9 mouse cellular contexts compared by ENCODE assay signal in the genomic region with DNA sequence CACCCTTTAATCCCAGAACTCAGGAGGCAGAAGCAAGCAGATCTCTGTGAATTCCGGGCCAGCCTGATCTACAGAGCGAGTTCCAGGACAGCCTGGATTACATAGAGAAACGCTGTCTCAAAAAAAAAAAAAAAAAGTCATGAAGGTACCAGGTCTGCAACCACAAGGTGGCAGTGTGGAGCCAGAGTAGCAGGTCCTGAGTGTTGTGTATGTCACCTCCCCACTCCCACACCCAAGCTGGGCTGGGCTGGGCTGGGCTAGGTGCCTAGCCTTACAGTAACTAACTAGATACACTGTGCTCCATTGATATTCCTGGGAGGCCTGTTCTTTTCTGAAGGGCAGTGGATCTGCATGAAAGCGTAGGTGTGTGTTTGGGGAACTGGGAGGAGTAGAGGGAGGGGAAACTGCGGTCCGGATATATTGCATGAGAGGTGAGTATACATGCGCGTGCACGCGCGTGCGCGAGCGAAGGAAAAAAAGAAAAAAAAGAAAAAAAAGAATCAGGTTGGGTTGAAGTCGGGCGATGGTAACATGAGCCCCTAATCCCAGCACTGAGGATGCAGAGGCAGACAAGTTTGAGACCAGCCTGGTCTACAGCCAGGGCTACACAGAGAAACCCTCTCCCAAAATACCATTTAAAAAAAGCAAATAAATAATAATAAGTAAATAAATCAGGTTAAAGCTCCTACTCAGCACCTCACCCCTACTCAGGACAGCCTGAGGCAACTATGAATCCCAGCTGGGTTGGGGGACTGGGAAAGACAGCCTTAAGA. TPM values are rescaled to one million over a fixed set of nuclear protein-coding genes. Genes with fewer than 3 reads are reported as not detected.
A peak's percentile ranks its signal among the peaks of the same experiment; 100 is the strongest.
DNase-seq lines count a peak whose midpoint lies in the region; ATAC-seq and TF ChIP-seq lines count a peak whose summit lies in the region.
"Had no signal": no experiment of that assay in that cellular context is flagged by ENCODE, and none has a peak within 500 bp of the region (broad histone marks: within the 10 kb centered on the region; RNA-seq: fewer than 3 reads in every experiment).

No protein-coding gene starts in this region.

- H3K4me1 ChIP-seq in limb, embryonic 15.5 days = no peaks in the 10 kb centered on the region
- no peaks in the 10 kb centered on the region for H3K4me1 ChIP-seq in neural tube, embryonic 11.5 days (ENCODE audit: control insufficient read depth, insufficient read depth, low read length)
- peaks cover 9% of the 10 kb centered on the region for H3K4me1 ChIP-seq in testis, adult 2 months (ENCODE audit: control insufficient read depth, insufficient read depth, low read length)
- H3K4me1 ChIP-seq: limb, embryonic 13.5 days had no signal

- no peak overlapping the region for H3K9ac ChIP-seq in limb, embryonic 15.5 days
- H3K9ac ChIP-seq in neural tube, embryonic 11.5 days (ENCODE audit: low read length) = no peak overlapping the region
- H3K9ac ChIP-seq: limb, embryonic 13.5 days had no signal

- H3K36me3 ChIP-seq in limb, embryonic 15.5 days = no peaks in the 10 kb centered on the region
- H3K36me3 ChIP-seq in neural tube, embryonic 11.5 days (ENCODE audit: control insufficient read depth, insufficient read depth, low read length) = no peaks in the 10 kb centered on the region
- no peaks in the 10 kb centered on the region for H3K36me3 ChIP-seq in testis, adult 2 months (ENCODE audit: control insufficient read depth, insufficient read depth, low read length)
- H3K36me3 ChIP-seq: limb, embryonic 13.5 days had no signal

- ATAC-seq in limb, embryonic 15.5 days (ENCODE audit: insufficient number of reproducible peaks, low FRiP score, low TSS enrichment, low read depth) = 0 out of 2 replicates have a peak, but pooled peaks have one; percentile 61
- peak; percentile 74 for ATAC-seq in neural tube, embryonic 11.5 days (ENCODE audit: insufficient read depth, low FRiP score, low TSS enrichment)

- no peak overlapping the region for H3K27ac ChIP-seq in limb, embryonic 15.5 days
- no peak overlapping the region for H3K27ac ChIP-seq in neural tube, embryonic 11.5 days (ENCODE audit: low read depth, low read length)
- no peak overlapping the region for H3K27ac ChIP-seq in testis, adult 2 months (ENCODE audit: control insufficient read depth, insufficient read depth, low read depth, low read length)
- H3K27ac ChIP-seq: limb, embryonic 13.5 days had no signal

- 73% methylated on average over 16 of the region's 16 CpGs for WGBS in limb, embryonic 15.5 days
- 82% methylated on average over 16 of the region's 16 CpGs for WGBS in neural tube, embryonic 11.5 days

- no peak overlapping the region for H3K4me3 ChIP-seq in limb, embryonic 15.5 days
- no peak overlapping the region for H3K4me3 ChIP-seq in neural tube, embryonic 11.5 days (ENCODE audit: low read depth, low read length)
- no peak overlapping the region; the same call in 1 of the 2 replicates for H3K4me3 ChIP-seq in testis, adult 2 months (ENCODE audit: control insufficient read depth, low read depth, low read length)
- H3K4me3 ChIP-seq: limb, embryonic 13.5 days had no signal

- no peaks in the 10 kb centered on the region for H3K9me3 ChIP-seq in limb, embryonic 15.5 days
- H3K9me3 ChIP-seq in neural tube, embryonic 11.5 days (ENCODE audit: control insufficient read depth, low read length) = no peaks in the 10 kb centered on the region
- H3K9me3 ChIP-seq: limb, embryonic 13.5 days had no signal

- TF ChIP-seq POLR2A in testis, adult 2 months (IDR thresholded peaks at IDR 0.05; ENCODE audit: control insufficient read depth, low read depth, low read length) = no peak

- DNase-seq in A20 (ENCODE audit: low read depth, low spot score) = peak; percentile 77
- DNase-seq in adipocyte (ENCODE audit: low spot score) = peak; percentile 73
- DNase-seq in embryo, embryonic 11.5 days (ENCODE audit: low read depth, low spot score) = peak; percentile 64
- DNase-seq in gonadal fat pad, adult 2 months (ENCODE audit: low read depth) = peak; percentile 50
- DNase-seq in kidney, adult 9 months = peak; percentile 68
- DNase-seq in neural tube, embryonic 11.5 days (ENCODE audit: low spot score) = peak; percentile 71

- H3K27me3 ChIP-seq in limb, embryonic 15.5 days = no peaks in the 10 kb centered on the region
- no peaks in the 10 kb centered on the region for H3K27me3 ChIP-seq in neural tube, embryonic 11.5 days (ENCODE audit: control insufficient read depth, insufficient read depth, low read length)
- H3K27me3 ChIP-seq in testis, adult 2 months (ENCODE audit: control insufficient read depth, insufficient read depth, low read length) = no peaks in the 10 kb centered on the region
- H3K27me3 ChIP-seq: limb, embryonic 13.5 days had no signal

- H3K4me2 ChIP-seq in limb, embryonic 15.5 days = no peak overlapping the region
- no peak overlapping the region for H3K4me2 ChIP-seq in neural tube, embryonic 11.5 days (ENCODE audit: low read depth)
- H3K4me2 ChIP-seq: limb, embryonic 13.5 days had no signal

- peak; percentile 55; the same call in 1 of the 2 replicates for TF ChIP-seq CTCF in testis, adult 2 months (IDR thresholded peaks at IDR 0.05; ENCODE audit: control insufficient read depth, insufficient read depth, insufficient replicate concordance, low read depth, low read length)

RNA-seq across cellular contexts. Expression of a gene that starts 14.5 kb away (rescaled TPM):
- polyA plus RNA-seq in gonadal fat pad, adult 2 months (2012; rRNA removed) = not detected in 2 replicates
- polyA plus RNA-seq in limb, embryonic 15.5 days (2015; fragmentation: Nextera tagmentation; extraction: Ambion mirVana) = not detected in 2 replicates
- polyA plus RNA-seq in neural tube, embryonic 11.5 days (2014; fragmentation: Nextera tagmentation; extraction: Ambion mirVana) = not detected in 2 replicates
- not detected in 2 replicates for polyA plus RNA-seq in testis, adult 2 months (2012; rRNA removed)
- polyA plus RNA-seq: limb, embryonic 13.5 days had no signal

RNA-seq across cellular contexts. Expression of a gene that starts 24.6 kb away (rescaled TPM):
- 1.1 and 1.8 TPM in 2 replicates for polyA plus RNA-seq in gonadal fat pad, adult 2 months (2012; rRNA removed)
- 0.40 and 0.42 TPM in 2 replicates for polyA plus RNA-seq in limb, embryonic 15.5 days (2015; fragmentation: Nextera tagmentation; extraction: Ambion mirVana)
- polyA plus RNA-seq in neural tube, embryonic 11.5 days (2014; fragmentation: Nextera tagmentation; extraction: Ambion mirVana) = 0.18 and 0.49 TPM in 2 replicates
- polyA plus RNA-seq in testis, adult 2 months (2012; rRNA removed) = 0.07 and 0.32 TPM in 2 replicates
